Mouse (Mus musculus) heart, postnatal 0 days (tissue): ENCODE results near the gene Slc10a1. TPM values are rescaled to one million over a fixed set of nuclear protein-coding genes. Genes with fewer than 3 reads are reported as not detected.

ENCODE experiments used
- ATAC-seq: fragments of 200-750 bp; cut with Nextera tagmentation; 2 replicates; pipeline ENCODE4 v1.8.0; 2017; ENCODE audit warnings: low read depth, moderate number of reproducible peaks, moderate library complexity; ENCODE audit not compliant: insufficient read depth
- DNase-seq: peaks from one replicate; pipeline ENCODE4 v3.0.0-alpha.2; 2016; ENCODE audit warnings: low spot score
- H3K27ac ChIP-seq: fragments of 300-500 bp; sonication (generic); 2 replicates; pipeline ENCODE4 v1.5.1; 2014; ENCODE audit warnings: low read depth, mild to moderate bottlenecking
- H3K27me3 ChIP-seq: fragments of 300-500 bp; sonication (generic); 2 replicates; pipeline ENCODE4 v1.6.1; 2014; ENCODE audit warnings: low read length, mixed read lengths; ENCODE audit not compliant: control insufficient read depth, insufficient read depth
- H3K36me3 ChIP-seq: fragments of 300-500 bp; sonication (generic); replicated peaks from 2 replicates; pipeline ENCODE4 v1.6.1; 2014; ENCODE audit warnings: low read length, mixed read lengths; ENCODE audit not compliant: control insufficient read depth, insufficient read depth
- H3K4me1 ChIP-seq: fragments of 300-500 bp; sonication (generic); 2 replicates; pipeline ENCODE4 v1.6.1; 2014; ENCODE audit warnings: antibody characterized with exemption; ENCODE audit not compliant: control insufficient read depth, insufficient read depth
- H3K4me2 ChIP-seq: fragments of 300-500 bp; sonication (generic); 2 replicates; pipeline ENCODE4 v1.6.1; 2014; ENCODE audit warnings: low read depth, mild to moderate bottlenecking, low read length, moderate library complexity
- H3K4me3 ChIP-seq: fragments of 300-500 bp; sonication (generic); 2 replicates; pipeline ENCODE4 v1.5.1; 2014; ENCODE audit warnings: low read depth, low read length
- H3K9ac ChIP-seq: fragments of 300-500 bp; sonication (generic); replicated peaks from 2 replicates; pipeline ENCODE4 v1.6.1; 2014; ENCODE audit warnings: low read depth, low read length, mixed read lengths
- H3K9me3 ChIP-seq: fragments of 300-500 bp; sonication (generic); replicated peaks from 2 replicates; pipeline ENCODE4 v1.6.1; 2016; ENCODE audit warnings: low read length; ENCODE audit not compliant: control insufficient read depth
- CTCF ChIP-seq: IDR thresholded peaks from 2 replicates; pipeline ENCODE4 v1.5.1; 2016; ENCODE audit warnings: antibody characterized with exemption, control low read depth, low read depth
- EP300 ChIP-seq: IDR thresholded peaks from 2 replicates; pipeline ENCODE4 v1.6.1; 2016; ENCODE audit warnings: antibody characterized with exemption, low read depth
- WGBS: fragments of 180-500 bp; shearing (Covaris S2); extraction: QIAGEN DNeasy Blood & Tissue Kit; methylation state at CpG from one replicate; pipeline ENCODE4 v1.1.7; 2014; 5-methylcytosine and 5-hydroxymethylcytosine counted together
- polyA plus RNA-seq: library from polyadenylated mRNA; unstranded; fragments of >200 nt; fragmentation: Nextera tagmentation; extraction: Ambion mirVana; gene quantifications from 2 replicates; pipeline ENCODE4 v1.2.1, GENCODE M21; 2015
- total RNA-seq: library from RNA; depleted of rRNA; stranded (reverse); fragments of >200 nt; gene quantifications from 2 replicates; pipeline ENCODE4 v1.2.3, GENCODE M21; 2014; ENCODE audit warnings: low replicate concordance

The Slc10a1 gene
- total and polyA plus RNA-seq, 2 experiments from 2014 or later = 0.37 TPM; not detected in 1

GRCm38 (mm10) chr12:80944204-80944603, 24.3 kb downstream of the Slc10a1 start:
- Histone ChIP-seq H3K36me3 (peaks cover 25% of the 10 kb centered on the region), H3K27me3 (no peaks in the 10 kb centered on the region), H3K27ac (no peak overlapping the region), H3K9me3 (no peaks in the 10 kb centered on the region), H3K4me1 (peaks cover 7% of the 10 kb centered on the region; the same call in 1 of the 2 replicates), H3K4me3 (no peak overlapping the region), H3K9ac (no peak overlapping the region), H3K4me2 (no peak overlapping the region)
- TF ChIP-seq CTCF = no peak
- TF ChIP-seq EP300 = no peak
- ATAC-seq (no peak), DNase-seq (no peak)
- 84% methylated on average over 4 of the region's 4 CpGs for WGBS

DNA sequence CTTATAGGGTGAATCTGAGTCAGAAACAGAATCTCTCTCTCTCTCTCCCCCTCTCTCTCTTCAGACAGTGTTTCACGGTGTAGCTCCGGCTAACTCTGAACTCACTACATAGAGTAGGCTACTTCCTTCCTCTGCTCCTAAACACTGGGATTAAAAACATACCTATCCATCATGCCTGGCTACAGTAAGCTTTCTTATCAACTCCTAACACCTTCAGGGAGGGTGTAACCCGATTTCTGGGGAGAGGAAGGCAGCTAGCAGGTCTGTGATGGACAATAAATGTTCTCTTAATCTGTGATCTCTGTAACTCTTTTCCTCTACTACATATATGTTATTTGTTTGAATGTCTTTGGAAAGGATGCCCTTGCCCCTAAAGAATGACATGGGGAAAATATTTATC, 25.1 kb downstream of the Slc10a1 start:
- H3K9ac ChIP-seq = no peak overlapping the region
- 60% methylated on average over 3 of the region's 3 CpGs for WGBS
- H3K4me3 ChIP-seq = no peak overlapping the region
- no peaks in the 10 kb centered on the region for H3K9me3 ChIP-seq
- peaks cover 18% of the 10 kb centered on the region for H3K36me3 ChIP-seq
- no peak for ATAC-seq
- DNase-seq = no peak
- H3K27me3 ChIP-seq = no peaks in the 10 kb centered on the region
- H3K27ac ChIP-seq = no peak overlapping the region
- peaks cover 14% of the 10 kb centered on the region; the same call in 1 of the 2 replicates for H3K4me1 ChIP-seq
- TF ChIP-seq CTCF (no peak), EP300 (no peak)
- no peak overlapping the region for H3K4me2 ChIP-seq

- WGBS = 95% methylated on average over 3 of the region's 3 CpGs
- no peak overlapping the region for H3K27ac ChIP-seq
- H3K4me3 ChIP-seq = no peak overlapping the region
- H3K9me3 ChIP-seq = no peaks in the 10 kb centered on the region
- H3K4me2 ChIP-seq = no peak overlapping the region
- DNase-seq (no peak), ATAC-seq (no peak)
- H3K4me1 ChIP-seq = peaks cover 12% of the 10 kb centered on the region; the same call in 1 of the 2 replicates
- H3K27me3 ChIP-seq = no peaks in the 10 kb centered on the region
- TF ChIP-seq EP300 = no peak
- no peak for TF ChIP-seq CTCF
- no peak overlapping the region for H3K9ac ChIP-seq
- peaks cover 5% of the 10 kb centered on the region for H3K36me3 ChIP-seq
Observed at GRCm38 (mm10) chr12:80941886-80942285, 26.6 kb downstream of the Slc10a1 start.

DNA sequence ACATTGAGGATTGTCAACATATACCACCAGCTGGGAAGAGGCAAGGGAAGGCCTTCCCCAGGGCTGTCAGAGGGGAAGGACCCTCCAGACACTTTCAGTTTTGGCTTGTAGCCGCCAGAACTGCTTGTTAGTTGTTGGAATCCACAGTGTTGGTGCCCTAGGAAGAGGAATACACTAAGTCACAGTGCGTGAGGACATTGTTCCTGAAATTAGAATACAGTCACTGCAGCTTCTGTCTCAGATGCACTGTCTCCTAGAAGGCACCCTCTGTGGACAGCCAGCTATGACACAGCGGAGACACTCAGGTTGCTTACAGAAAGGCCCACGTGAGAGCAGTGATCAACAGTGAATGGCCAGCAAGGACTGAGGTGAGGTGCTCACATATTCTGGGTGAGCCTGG, 29.3 kb downstream of the Slc10a1 start:
- ATAC-seq = peak; percentile 24
- H3K36me3 ChIP-seq = no peaks in the 10 kb centered on the region
- H3K4me2 ChIP-seq = peak overlapping the region; percentile 16; the same call in 1 of the 2 replicates
- no peaks in the 10 kb centered on the region for H3K27me3 ChIP-seq
- H3K9me3 ChIP-seq = no peaks in the 10 kb centered on the region
- WGBS = 69% methylated on average over 4 of the region's 4 CpGs
- H3K4me3 ChIP-seq = no peak overlapping the region
- peak overlapping the region; percentile 33 for H3K27ac ChIP-seq
- DNase-seq = no peak
- H3K9ac ChIP-seq = no peak overlapping the region
- peaks cover 9% of the 10 kb centered on the region; the same call in 1 of the 2 replicates for H3K4me1 ChIP-seq
- TF ChIP-seq CTCF (no peak), EP300 (no peak)

DNA sequence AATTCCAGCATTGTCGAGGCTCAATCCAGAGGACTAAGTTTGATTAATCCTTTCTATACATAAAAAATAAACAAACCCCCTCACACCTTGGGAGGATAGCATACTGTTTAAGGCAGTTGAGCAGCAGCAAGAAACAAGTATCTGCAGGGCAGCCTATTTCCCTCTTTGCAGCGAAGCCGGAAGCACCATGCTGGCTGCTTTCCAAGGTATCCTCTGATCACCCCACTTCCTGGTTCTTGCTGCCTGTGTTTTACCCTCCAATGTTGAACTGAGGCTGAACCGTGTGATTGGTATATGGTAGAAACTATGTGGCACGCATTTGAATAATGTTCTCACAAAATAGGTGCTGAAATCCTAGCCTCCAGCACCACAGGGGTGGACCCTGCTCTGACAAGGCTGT, 29.9 kb downstream of the Slc10a1 start:
- ATAC-seq (peak; percentile 44; the same call in 1 of the 2 replicates), DNase-seq (peak; percentile 47)
- Histone ChIP-seq H3K36me3 (no peaks in the 10 kb centered on the region), H3K27me3 (no peaks in the 10 kb centered on the region), H3K4me3 (no peak overlapping the region), H3K27ac (peak overlapping the region; percentile 33), H3K4me2 (peak overlapping the region; percentile 16; the same call in 1 of the 2 replicates), H3K9ac (no peak overlapping the region), H3K9me3 (no peaks in the 10 kb centered on the region), H3K4me1 (peaks cover 9% of the 10 kb centered on the region; the same call in 1 of the 2 replicates)
- TF ChIP-seq CTCF (no peak), EP300 (no peak)
- 19% methylated on average over 5 of the region's 5 CpGs for whole genome bisulfite sequencing

DNA sequence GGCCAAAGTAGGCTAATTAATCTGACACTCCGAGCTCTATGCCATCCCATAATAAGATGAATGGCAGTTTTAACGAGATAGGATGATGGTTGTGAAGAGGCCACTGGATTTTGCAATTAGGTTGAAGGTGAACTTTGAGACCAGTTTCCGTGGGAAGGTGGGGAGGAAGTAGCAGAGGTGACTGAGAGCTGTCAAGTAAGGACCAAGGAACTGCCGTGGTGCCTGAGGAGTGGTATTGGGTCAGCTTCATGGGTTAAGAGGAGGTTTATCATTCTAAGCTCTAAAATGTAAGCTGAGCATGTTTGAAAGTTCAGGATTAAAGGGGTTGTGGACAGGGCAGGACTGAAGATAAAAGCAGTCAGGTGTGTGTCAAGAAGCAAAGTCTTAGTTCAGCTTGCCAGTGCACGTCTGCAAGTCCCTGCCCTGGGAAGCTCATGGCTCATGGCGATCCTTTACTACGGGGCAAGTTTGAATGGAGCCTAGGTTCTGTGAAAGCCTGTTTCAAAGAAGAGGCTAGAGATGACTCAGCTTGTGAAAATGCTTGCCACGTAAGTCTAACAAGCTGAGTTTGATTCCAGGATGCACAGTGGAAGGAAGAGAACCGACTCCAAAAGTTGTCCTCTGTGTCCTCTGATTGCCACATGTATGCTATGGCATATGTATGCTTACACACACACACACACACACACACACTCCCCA, 31.0 kb downstream of the Slc10a1 start:
- Histone ChIP-seq H3K4me2 (no peak overlapping the region), H3K36me3 (no peaks in the 10 kb centered on the region), H3K9me3 (no peaks in the 10 kb centered on the region), H3K27ac (no peak overlapping the region), H3K9ac (no peak overlapping the region), H3K27me3 (no peaks in the 10 kb centered on the region), H3K4me1 (peaks cover 9% of the 10 kb centered on the region; the same call in 1 of the 2 replicates), H3K4me3 (no peak overlapping the region)
- TF ChIP-seq CTCF (no peak), EP300 (no peak)
- no peak for ATAC-seq
- no peak for DNase-seq
- 73% methylated on average over 9 of the region's 9 CpGs for WGBS
